Mouse (Mus musculus) MEL (cell line): ENCODE results near the gene Arhgap9. TPM values are rescaled to one million over a fixed set of nuclear protein-coding genes. Genes with fewer than 3 reads are reported as not detected.

Experiments
- DNase-seq: peaks from one replicate; pipeline ENCODE4 v3.0.0; 2011; ENCODE audit warnings: low read depth, low spot score
- H3K27ac ChIP-seq: 2 replicates; pipeline ENCODE4 v1.5.1; 2012; ENCODE audit warnings: low read depth, mild to moderate bottlenecking, control low read depth, low read length, moderate library complexity; ENCODE audit not compliant: control insufficient read depth
- H3K27me3 ChIP-seq, 2 experiments: fragments of 150-350 bp in 1 of 2; sonication (generic) in 1 of 2; 2 replicates each; pipeline ENCODE4 v1.6.1; 2012; ENCODE audit warnings: low read length in 2 of 2, mild to moderate bottlenecking in 2 of 2, improper control_type of control experiment in 1 of 2, moderate library complexity in 1 of 2; ENCODE audit not compliant: insufficient read depth in 2 of 2, control insufficient read depth in 1 of 2
- H3K36me3 ChIP-seq, 2 experiments: 2 replicates each; pipeline ENCODE4 v1.6.1; 2012 to 2014; ENCODE audit warnings: low read length in 2 of 2, improper control_type of control experiment in 1 of 2, inconsistent platforms in 1 of 2, mild to moderate bottlenecking in 1 of 2; ENCODE audit not compliant: insufficient read depth in 2 of 2, control insufficient read depth in 1 of 2
- H3K4me1 ChIP-seq, 2 experiments: fragments of 150-350 bp in 1 of 2; sonication (generic) in 1 of 2; 2 replicates each; pipeline ENCODE4 v1.6.1; 2012; ENCODE audit warnings: low read length in 2 of 2, improper control_type of control experiment in 1 of 2, mild to moderate bottlenecking in 1 of 2; ENCODE audit not compliant: insufficient read depth in 2 of 2, control insufficient read depth in 1 of 2
- H3K4me3 ChIP-seq, 2 experiments: fragments of 150-350 bp in 1 of 2; sonication (generic) in 1 of 2; 2 replicates each; pipeline ENCODE4 v1.5.1; 2012; ENCODE audit warnings: low read depth in 2 of 2, low read length in 2 of 2, mild to moderate bottlenecking in 2 of 2, moderate library complexity in 2 of 2, control low read depth in 1 of 2, improper control_type of control experiment in 1 of 2; ENCODE audit not compliant: control insufficient read depth in 1 of 2, insufficient read depth in 1 of 2
- H3K79me2 ChIP-seq: 2 replicates; pipeline ENCODE4 v1.6.1; 2012; ENCODE audit warnings: mild to moderate bottlenecking, low read length, moderate library complexity; ENCODE audit not compliant: control insufficient read depth, poor library complexity, insufficient read depth
- H3K9ac ChIP-seq: 2 replicates; pipeline ENCODE4 v1.6.1; 2012; ENCODE audit warnings: low read depth, mild to moderate bottlenecking, control low read depth, low read length, moderate library complexity; ENCODE audit not compliant: control insufficient read depth, poor library complexity, severe bottlenecking
- H3K9me3 ChIP-seq: fragments of 150-350 bp; sonication (generic); replicated peaks from 2 replicates; pipeline ENCODE4 v1.6.1; 2012; ENCODE audit warnings: mild to moderate bottlenecking, low read length, improper control_type of control experiment, moderate library complexity; ENCODE audit not compliant: insufficient read depth
- BHLHE40 ChIP-seq: IDR thresholded peaks from 2 replicates; pipeline ENCODE4 v1.6.1; 2012; ENCODE audit warnings: low read depth, mild to moderate bottlenecking, inconsistent platforms, low read length, improper control_type of control experiment, borderline replicate concordance
- CHD1 ChIP-seq: IDR thresholded peaks from 2 replicates; pipeline ENCODE4 v1.6.1; 2012; ENCODE audit warnings: low read depth, mild to moderate bottlenecking, inconsistent platforms, low read length, improper control_type of control experiment
- CHD2 ChIP-seq: IDR thresholded peaks from 2 replicates; pipeline ENCODE4 v1.6.1; 2011; ENCODE audit warnings: low read length, improper control_type of control experiment
- CTCF ChIP-seq, 3 experiments: IDR thresholded peaks in 2 of 3; conservative IDR thresholded peaks in 1 of 3; 2 replicates each; pipeline ENCODE4 v1.5.1; 2011 to 2012; ENCODE audit warnings: low read length in 3 of 3, low read depth in 2 of 3, mild to moderate bottlenecking in 2 of 3, improper control_type of control experiment in 1 of 3, inconsistent platforms in 1 of 3, mixed read lengths in 1 of 3, moderate library complexity in 1 of 3; ENCODE audit not compliant: control insufficient read depth in 1 of 3, insufficient read depth in 1 of 3, poor library complexity in 1 of 3, severe bottlenecking in 1 of 3
- E2F4 ChIP-seq: IDR thresholded peaks from 2 replicates; pipeline ENCODE4 v1.6.1; 2011; ENCODE audit warnings: low read depth, low read length, improper control_type of control experiment, borderline replicate concordance
- ELF1 ChIP-seq: IDR thresholded peaks from 2 replicates; pipeline ENCODE4 v1.6.1; 2014; ENCODE audit warnings: low read depth, mild to moderate bottlenecking, inconsistent platforms, low read length, improper control_type of control experiment, moderate library complexity
- EP300 ChIP-seq, 2 experiments: IDR thresholded peaks; 2 replicates each; pipeline ENCODE4 v1.6.1; 2011; ENCODE audit warnings: improper control_type of control experiment in 2 of 2, low read length in 2 of 2, low read depth in 1 of 2, mild to moderate bottlenecking in 1 of 2
- GABPA ChIP-seq: IDR thresholded peaks from 2 replicates; pipeline ENCODE4 v1.6.1; 2012; ENCODE audit warnings: low read depth, mild to moderate bottlenecking, inconsistent platforms, low read length, improper control_type of control experiment, moderate library complexity
- HCFC1 ChIP-seq: IDR thresholded peaks from 2 replicates; pipeline ENCODE4 v1.6.1; 2012; ENCODE audit warnings: low read depth, mild to moderate bottlenecking, inconsistent platforms, low read length, improper control_type of control experiment, moderate library complexity
- JUND ChIP-seq: IDR thresholded peaks from 2 replicates; pipeline ENCODE4 v1.6.1; 2011; ENCODE audit warnings: low read depth, mild to moderate bottlenecking, improper control_type of control experiment, low read length
- KAT2A ChIP-seq: conservative IDR thresholded peaks from 2 replicates; pipeline ENCODE4 v1.6.1; 2012; ENCODE audit warnings: low read depth, low read length, improper control_type of control experiment, inconsistent platforms
- MAFK ChIP-seq: IDR thresholded peaks from 2 replicates; pipeline ENCODE4 v1.6.1; 2011; ENCODE audit warnings: low read depth, mild to moderate bottlenecking, low read length, improper control_type of control experiment, borderline replicate concordance
- MAX ChIP-seq: IDR thresholded peaks from 2 replicates; pipeline ENCODE4 v1.6.1; 2011; ENCODE audit warnings: low read length, improper control_type of control experiment
- MAZ ChIP-seq: IDR thresholded peaks from 2 replicates; pipeline ENCODE4 v1.6.1; 2012; ENCODE audit warnings: low read depth, mild to moderate bottlenecking, inconsistent platforms, low read length, improper control_type of control experiment
- MXI1 ChIP-seq: IDR thresholded peaks from 2 replicates; pipeline ENCODE4 v1.6.1; 2011; ENCODE audit warnings: mild to moderate bottlenecking, low read depth, low read length, improper control_type of control experiment
- MYB ChIP-seq: IDR thresholded peaks from 2 replicates; pipeline ENCODE4 v1.6.1; 2011; ENCODE audit warnings: mild to moderate bottlenecking, low read depth, low read length, improper control_type of control experiment
- MYC ChIP-seq: IDR thresholded peaks from 2 replicates; pipeline ENCODE4 v1.6.1; 2011; ENCODE audit warnings: low read depth, mild to moderate bottlenecking, low read length, improper control_type of control experiment, moderate library complexity
- NELFE ChIP-seq: IDR thresholded peaks from 2 replicates; pipeline ENCODE4 v1.6.1; 2011; ENCODE audit warnings: low read depth, low read length, improper control_type of control experiment
- NRF1 ChIP-seq: IDR thresholded peaks from 2 replicates; pipeline ENCODE4 v1.6.1; 2014; ENCODE audit warnings: low read depth, mild to moderate bottlenecking, inconsistent platforms, low read length, improper control_type of control experiment, moderate library complexity; ENCODE audit not compliant: poor library complexity, insufficient read depth, severe bottlenecking
- POLR2A ChIP-seq, 2 experiments: IDR thresholded peaks; 2 replicates each; pipeline ENCODE4 v1.6.1; 2011 to 2012; ENCODE audit warnings: low read length in 2 of 2, mild to moderate bottlenecking in 2 of 2, control low read depth in 1 of 2, improper control_type of control experiment in 1 of 2, low read depth in 1 of 2, moderate library complexity in 1 of 2; ENCODE audit not compliant: control insufficient read depth in 1 of 2, insufficient read depth in 1 of 2, poor library complexity in 1 of 2
- POLR2AphosphoS2 ChIP-seq: IDR thresholded peaks from 2 replicates; pipeline ENCODE4 v1.6.1; 2011; ENCODE audit warnings: low read length, improper control_type of control experiment
- POLR2AphosphoS5 ChIP-seq: IDR thresholded peaks from 2 replicates; pipeline ENCODE4 v1.6.1; 2012; ENCODE audit warnings: low read depth, borderline replicate concordance, mild to moderate bottlenecking, inconsistent platforms, low read length, moderate library complexity, mixed read lengths
- RAD21 ChIP-seq: IDR thresholded peaks from 2 replicates; pipeline ENCODE4 v1.6.1; 2011; ENCODE audit warnings: mild to moderate bottlenecking, low read depth, low read length, improper control_type of control experiment
- RCOR1 ChIP-seq: IDR thresholded peaks from 2 replicates; pipeline ENCODE4 v1.6.1; 2012; ENCODE audit warnings: low read depth, mild to moderate bottlenecking, inconsistent platforms, low read length, improper control_type of control experiment
- SIN3A ChIP-seq: IDR thresholded peaks from 2 replicates; pipeline ENCODE4 v1.6.1; 2012; ENCODE audit warnings: low read length, improper control_type of control experiment, inconsistent platforms
- SMC3 ChIP-seq: IDR thresholded peaks from 2 replicates; pipeline ENCODE4 v1.6.1; 2011; ENCODE audit warnings: low read depth, low read length, improper control_type of control experiment
- TAL1 ChIP-seq: IDR thresholded peaks from 2 replicates; pipeline ENCODE4 v1.6.1; 2012; ENCODE audit warnings: mild to moderate bottlenecking, inconsistent platforms, low read length, moderate library complexity, mixed read lengths
- TBP ChIP-seq: IDR thresholded peaks from 2 replicates; pipeline ENCODE4 v1.8.0; 2011; ENCODE audit warnings: low read depth, low read length, improper control_type of control experiment
- TCF12 ChIP-seq: IDR thresholded peaks from 2 replicates; pipeline ENCODE4 v1.6.1; 2014; ENCODE audit warnings: low read depth, mild to moderate bottlenecking, inconsistent platforms, low read length, improper control_type of control experiment, moderate library complexity
- ZKSCAN1 ChIP-seq: IDR thresholded peaks from 2 replicates; pipeline ENCODE4 v1.6.1; 2012; ENCODE audit warnings: low read depth, mild to moderate bottlenecking, inconsistent platforms, low read length, improper control_type of control experiment, moderate library complexity
- ZMIZ1 ChIP-seq: IDR thresholded peaks from 2 replicates; pipeline ENCODE4 v1.6.1; 2012; ENCODE audit warnings: low read depth, mild to moderate bottlenecking, inconsistent platforms, low read length, improper control_type of control experiment, moderate library complexity
- polyA plus RNA-seq, 2 experiments: library from polyadenylated mRNA; stranded (reverse) in 1 of 2; unstranded in 1 of 2; fragments of >175 nt in 1 of 2; fragments of >200 nt in 1 of 2; gene quantifications; 2 replicates each; pipeline versions ENCODE4 v1.2.1 to v1.2.4; 2012; ENCODE audit warnings: low replicate concordance in 2 of 2, low read depth in 1 of 2; ENCODE audit not compliant: insufficient read length in 2 of 2, insufficient read depth in 1 of 2, missing spikeins in 1 of 2
- total RNA-seq: library from RNA; depleted of rRNA; stranded (reverse); fragments of 300-350 nt; gene quantifications from 2 replicates; pipeline ENCODE4 v1.2.3, GENCODE M21; 2012

Arhgap9 gene
- total and polyA plus RNA-seq, 3 experiments = 24.4 to 41.1 TPM; not detected in 1

DNA sequence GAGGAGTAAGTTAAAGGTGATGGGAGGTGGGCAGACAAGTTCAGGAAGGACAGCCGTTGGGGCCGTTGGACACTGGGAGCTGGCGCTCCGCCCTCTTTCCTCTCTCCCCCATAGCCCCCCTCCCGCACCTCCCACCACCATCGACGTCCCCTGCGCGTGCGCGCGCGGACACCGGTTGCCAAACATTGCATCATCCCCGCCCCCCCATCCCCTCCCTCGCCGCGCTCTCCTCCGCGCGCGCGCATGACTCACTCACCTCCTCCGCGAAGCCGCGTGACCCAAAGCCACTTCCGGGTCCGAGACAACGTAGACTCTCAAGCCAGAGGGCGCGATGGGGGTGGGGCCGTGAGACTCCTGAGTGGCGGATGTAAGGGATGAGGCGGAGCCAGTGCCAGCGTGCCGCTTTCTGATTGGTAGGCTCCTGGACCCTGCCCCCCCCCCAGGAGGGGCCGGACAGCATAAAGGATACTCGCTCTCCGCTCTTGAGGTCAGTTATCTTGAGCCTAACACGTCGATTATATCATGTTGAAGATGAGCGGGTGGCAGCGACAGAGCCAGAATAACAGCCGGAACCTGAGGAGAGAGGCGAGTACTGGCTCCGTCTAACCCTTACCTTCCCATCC, 31.3 kb upstream of the Arhgap9 start (continued):
- TF ChIP-seq NRF1 (peak; percentile 97), POLR2AphosphoS2 (peak; percentile 100), BHLHE40 (peak; percentile 84), TAL1 (no peak), HCFC1 (peak; percentile 81), POLR2AphosphoS5 (peak; percentile 99), MYC (peak; percentile 80; the same call in 1 of the 2 replicates), KAT2A (0 out of 2 replicates have a peak, but pooled peaks have one; percentile 44), RAD21 (no peak), NELFE (peak; percentile 99), EP300 (IDR thresholded peaks at IDR 0.05; ENCODE audit: low read depth in 1 of 2, low read length in 2 of 2) (peak; percentile 59 to 85; a peak in 3 of 4 replicates), GABPA (no peak)

DNA sequence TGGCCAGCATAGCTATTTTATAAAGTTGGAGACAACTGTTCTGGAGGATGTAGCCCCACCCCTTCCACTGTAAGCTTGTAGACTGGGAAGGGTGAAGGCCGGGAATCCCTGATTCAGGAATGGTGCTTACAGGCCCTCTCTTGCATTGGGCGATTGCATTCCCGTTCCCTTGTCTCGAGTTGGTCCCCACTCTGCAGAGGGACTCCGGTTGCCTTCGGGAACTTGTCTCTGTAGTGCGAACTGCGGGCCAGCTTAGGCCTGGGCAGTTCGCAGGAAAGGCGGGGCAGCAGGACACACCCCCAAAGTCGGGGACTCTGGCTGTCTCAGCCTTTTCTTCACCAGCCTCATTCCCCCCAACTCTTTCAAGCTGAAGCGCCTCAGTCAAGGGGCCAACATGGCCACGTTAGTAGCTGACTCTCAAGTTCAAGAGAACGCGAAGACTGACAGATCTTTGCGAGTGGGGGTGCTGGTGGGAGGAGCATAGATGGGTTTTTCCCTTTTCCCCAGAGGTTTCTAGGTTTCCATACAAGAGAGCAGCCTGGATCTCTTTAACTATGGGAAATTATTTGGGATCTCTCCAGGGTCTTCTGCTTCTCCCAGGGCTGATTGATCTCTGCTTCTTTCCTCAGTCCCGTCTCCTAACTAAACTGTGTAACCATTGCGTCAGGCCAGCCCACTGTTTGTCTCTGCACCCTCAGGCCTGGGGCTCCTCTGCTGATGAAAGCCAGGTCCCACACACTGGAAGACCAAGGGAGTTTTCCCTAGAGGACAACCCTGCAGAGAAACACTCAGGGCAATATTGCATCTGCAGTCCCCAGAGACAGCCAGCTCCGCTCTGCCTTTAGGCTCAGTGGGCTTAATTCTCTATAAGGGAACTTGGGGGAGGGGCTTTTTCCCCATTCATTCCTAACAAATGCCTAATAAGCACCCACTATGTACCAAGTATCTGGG, 30.6 kb upstream of the Arhgap9 start:
- H3K9ac ChIP-seq = peak overlapping the region; percentile 92
- DNase-seq = peak; percentile 82
- H3K27me3 ChIP-seq = no peaks in the 10 kb centered on the region
- no peaks in the 10 kb centered on the region for H3K9me3 ChIP-seq
- peaks cover 0 to 23% of the 10 kb centered on the region in 2 experiments; a peak in 2 of 4 replicates for H3K4me1 ChIP-seq
- H3K27ac ChIP-seq = peak overlapping the region; percentile 97
- peaks cover 61% of the 10 kb centered on the region for H3K79me2 ChIP-seq
- peaks cover 18 to 22% of the 10 kb centered on the region in 2 experiments for H3K36me3 ChIP-seq
- peak overlapping the region; percentile 55 to 88 for H3K4me3 ChIP-seq
- peak; percentile 10 to 71; a peak in 2 of 4 replicates for TF ChIP-seq POLR2A (IDR thresholded peaks at IDR 0.05; ENCODE audit: control insufficient read depth in 1 of 2, insufficient read depth in 1 of 2, low read depth in 1 of 2, low read length in 2 of 2, poor library complexity in 1 of 2)
- 0 out of 2 replicates have a peak, but pooled peaks have one; percentile 15 for TF ChIP-seq CHD2
- peak; percentile 79; the same call in 1 of the 2 replicates for TF ChIP-seq POLR2AphosphoS5
- TF ChIP-seq JUND = no peak
- peak; percentile 8; the same call in 1 of the 2 replicates for TF ChIP-seq POLR2AphosphoS2
- no peak for TF ChIP-seq TBP
- TF ChIP-seq TAL1 = no peak
- TF ChIP-seq SIN3A = peak; percentile 17; the same call in 1 of the 2 replicates
- TF ChIP-seq ZKSCAN1 = no peak
- TF ChIP-seq ELF1 = no peak
- peak; percentile 32; the same call in 1 of the 2 replicates for TF ChIP-seq CHD1
- TF ChIP-seq E2F4 = no peak
- no peak for TF ChIP-seq CTCF (IDR thresholded peaks at IDR 0.05 in 2 of 3, conservative IDR thresholded peaks at IDR 0.05 in 1 of 3; ENCODE audit: control insufficient read depth in 1 of 3, insufficient read depth in 1 of 3, low read depth in 2 of 3, low read length in 3 of 3, poor library complexity in 1 of 3, severe bottlenecking in 1 of 3)
- peak; percentile 4; the same call in 1 of the 2 replicates for TF ChIP-seq SMC3
- TF ChIP-seq NELFE = peak; percentile 25
- TF ChIP-seq MAZ = peak; percentile 78; the same call in 1 of the 2 replicates
- TF ChIP-seq BHLHE40 = no peak
- no peak for TF ChIP-seq MAX
- TF ChIP-seq TCF12 = peak; percentile 24; the same call in 1 of the 2 replicates
- TF ChIP-seq MAFK = no peak
- TF ChIP-seq MXI1 = peak; percentile 35; the same call in 1 of the 2 replicates
- TF ChIP-seq RCOR1 = 0 out of 2 replicates have a peak, but pooled peaks have one; percentile 20
- TF ChIP-seq ZMIZ1 = peak; percentile 54; the same call in 1 of the 2 replicates
- 0 out of 2 replicates have a peak, but pooled peaks have one; percentile 1 for TF ChIP-seq MYB
